Mouse (Mus musculus) MEL (cell line): ENCODE measurements at regions not wholly inside any gene's neighbourhood (a gene's known extent, or its start where the extent isn't known, plus 50 kb on each side); places are given as distances from the start of the nearest gene placed in this dataset.

Experiments
- DNase-seq: peaks from one replicate; pipeline ENCODE4 v3.0.0; 2011; ENCODE audit warnings: low read depth, low spot score
- H3K27ac ChIP-seq: 2 replicates; pipeline ENCODE4 v1.5.1; 2012; ENCODE audit warnings: low read depth, mild to moderate bottlenecking, control low read depth, low read length, moderate library complexity; ENCODE audit not compliant: control insufficient read depth
- H3K27me3 ChIP-seq, 2 experiments: fragments of 150-350 bp in 1 of 2; sonication (generic) in 1 of 2; 2 replicates each; pipeline ENCODE4 v1.6.1; 2012; ENCODE audit warnings: low read length in 2 of 2, mild to moderate bottlenecking in 2 of 2, improper control_type of control experiment in 1 of 2, moderate library complexity in 1 of 2; ENCODE audit not compliant: insufficient read depth in 2 of 2, control insufficient read depth in 1 of 2
- H3K36me3 ChIP-seq, 2 experiments: 2 replicates each; pipeline ENCODE4 v1.6.1; 2012 to 2014; ENCODE audit warnings: low read length in 2 of 2, improper control_type of control experiment in 1 of 2, inconsistent platforms in 1 of 2, mild to moderate bottlenecking in 1 of 2; ENCODE audit not compliant: insufficient read depth in 2 of 2, control insufficient read depth in 1 of 2
- H3K4me1 ChIP-seq, 2 experiments: fragments of 150-350 bp in 1 of 2; sonication (generic) in 1 of 2; 2 replicates each; pipeline ENCODE4 v1.6.1; 2012; ENCODE audit warnings: low read length in 2 of 2, improper control_type of control experiment in 1 of 2, mild to moderate bottlenecking in 1 of 2; ENCODE audit not compliant: insufficient read depth in 2 of 2, control insufficient read depth in 1 of 2
- H3K4me3 ChIP-seq, 2 experiments: fragments of 150-350 bp in 1 of 2; sonication (generic) in 1 of 2; 2 replicates each; pipeline ENCODE4 v1.5.1; 2012; ENCODE audit warnings: low read depth in 2 of 2, low read length in 2 of 2, mild to moderate bottlenecking in 2 of 2, moderate library complexity in 2 of 2, control low read depth in 1 of 2, improper control_type of control experiment in 1 of 2; ENCODE audit not compliant: control insufficient read depth in 1 of 2, insufficient read depth in 1 of 2
- H3K79me2 ChIP-seq: 2 replicates; pipeline ENCODE4 v1.6.1; 2012; ENCODE audit warnings: mild to moderate bottlenecking, low read length, moderate library complexity; ENCODE audit not compliant: control insufficient read depth, poor library complexity, insufficient read depth
- H3K9ac ChIP-seq: 2 replicates; pipeline ENCODE4 v1.6.1; 2012; ENCODE audit warnings: low read depth, mild to moderate bottlenecking, control low read depth, low read length, moderate library complexity; ENCODE audit not compliant: control insufficient read depth, poor library complexity, severe bottlenecking
- H3K9me3 ChIP-seq: fragments of 150-350 bp; sonication (generic); replicated peaks from 2 replicates; pipeline ENCODE4 v1.6.1; 2012; ENCODE audit warnings: mild to moderate bottlenecking, low read length, improper control_type of control experiment, moderate library complexity; ENCODE audit not compliant: insufficient read depth
- BHLHE40 ChIP-seq: IDR thresholded peaks from 2 replicates; pipeline ENCODE4 v1.6.1; 2012; ENCODE audit warnings: low read depth, mild to moderate bottlenecking, inconsistent platforms, low read length, improper control_type of control experiment, borderline replicate concordance
- GABPA ChIP-seq: IDR thresholded peaks from 2 replicates; pipeline ENCODE4 v1.6.1; 2012; ENCODE audit warnings: low read depth, mild to moderate bottlenecking, inconsistent platforms, low read length, improper control_type of control experiment, moderate library complexity
- GATA1 ChIP-seq: IDR thresholded peaks from 2 replicates; pipeline ENCODE4 v1.6.1; 2011; ENCODE audit warnings: low read depth, low read length, improper control_type of control experiment
- HCFC1 ChIP-seq: IDR thresholded peaks from 2 replicates; pipeline ENCODE4 v1.6.1; 2012; ENCODE audit warnings: low read depth, mild to moderate bottlenecking, inconsistent platforms, low read length, improper control_type of control experiment, moderate library complexity
- JUND ChIP-seq: IDR thresholded peaks from 2 replicates; pipeline ENCODE4 v1.6.1; 2011; ENCODE audit warnings: low read depth, mild to moderate bottlenecking, improper control_type of control experiment, low read length
- KAT2A ChIP-seq: conservative IDR thresholded peaks from 2 replicates; pipeline ENCODE4 v1.6.1; 2012; ENCODE audit warnings: low read depth, low read length, improper control_type of control experiment, inconsistent platforms
- MAFK ChIP-seq: IDR thresholded peaks from 2 replicates; pipeline ENCODE4 v1.6.1; 2011; ENCODE audit warnings: low read depth, mild to moderate bottlenecking, low read length, improper control_type of control experiment, borderline replicate concordance
- MAZ ChIP-seq: IDR thresholded peaks from 2 replicates; pipeline ENCODE4 v1.6.1; 2012; ENCODE audit warnings: low read depth, mild to moderate bottlenecking, inconsistent platforms, low read length, improper control_type of control experiment
- MYC ChIP-seq: IDR thresholded peaks from 2 replicates; pipeline ENCODE4 v1.6.1; 2011; ENCODE audit warnings: low read depth, mild to moderate bottlenecking, low read length, improper control_type of control experiment, moderate library complexity
- POLR2A ChIP-seq, 2 experiments: IDR thresholded peaks; 2 replicates each; pipeline ENCODE4 v1.6.1; 2011 to 2012; ENCODE audit warnings: low read length in 2 of 2, mild to moderate bottlenecking in 2 of 2, control low read depth in 1 of 2, improper control_type of control experiment in 1 of 2, low read depth in 1 of 2, moderate library complexity in 1 of 2; ENCODE audit not compliant: control insufficient read depth in 1 of 2, insufficient read depth in 1 of 2, poor library complexity in 1 of 2
- POLR2AphosphoS5 ChIP-seq: IDR thresholded peaks from 2 replicates; pipeline ENCODE4 v1.6.1; 2012; ENCODE audit warnings: low read depth, borderline replicate concordance, mild to moderate bottlenecking, inconsistent platforms, low read length, moderate library complexity, mixed read lengths
- RCOR1 ChIP-seq: IDR thresholded peaks from 2 replicates; pipeline ENCODE4 v1.6.1; 2012; ENCODE audit warnings: low read depth, mild to moderate bottlenecking, inconsistent platforms, low read length, improper control_type of control experiment
- TAL1 ChIP-seq: IDR thresholded peaks from 2 replicates; pipeline ENCODE4 v1.6.1; 2012; ENCODE audit warnings: mild to moderate bottlenecking, inconsistent platforms, low read length, moderate library complexity, mixed read lengths
- UBTF ChIP-seq: IDR thresholded peaks from 2 replicates; pipeline ENCODE4 v1.6.1; 2012; ENCODE audit warnings: low read depth, mild to moderate bottlenecking, inconsistent platforms, low read length, improper control_type of control experiment, moderate library complexity, borderline replicate concordance; ENCODE audit not compliant: insufficient read depth
- USF2 ChIP-seq, 2 experiments: IDR thresholded peaks; 2 replicates each; pipeline ENCODE4 v1.6.1; 2011 to 2012; ENCODE audit warnings: improper control_type of control experiment in 2 of 2, low read length in 2 of 2, borderline replicate concordance in 1 of 2, inconsistent platforms in 1 of 2, low read depth in 1 of 2, mild to moderate bottlenecking in 1 of 2; ENCODE audit not compliant: insufficient read depth in 1 of 2
- ZKSCAN1 ChIP-seq: IDR thresholded peaks from 2 replicates; pipeline ENCODE4 v1.6.1; 2012; ENCODE audit warnings: low read depth, mild to moderate bottlenecking, inconsistent platforms, low read length, improper control_type of control experiment, moderate library complexity
- ZMIZ1 ChIP-seq: IDR thresholded peaks from 2 replicates; pipeline ENCODE4 v1.6.1; 2012; ENCODE audit warnings: low read depth, mild to moderate bottlenecking, inconsistent platforms, low read length, improper control_type of control experiment, moderate library complexity

GRCm38 (mm10) chr9:112678866-112679265 lies 443.1 kb upstream of the Arpp21 start:
- Histone ChIP-seq H3K9ac (no peak overlapping the region), H3K27me3 (no peaks in the 10 kb centered on the region), H3K27ac (no peak overlapping the region), H3K79me2 (no peaks in the 10 kb centered on the region), H3K9me3 (no peaks in the 10 kb centered on the region), H3K36me3 (no peaks in the 10 kb centered on the region), H3K4me1 (no peaks in the 10 kb centered on the region), H3K4me3 (no peak overlapping the region)
- no peak for DNase-seq
- TF ChIP-seq TAL1 (no peak), BHLHE40 (no peak), MYC (no peak), GABPA (no peak), GATA1 (no peak), USF2 (IDR thresholded peaks at IDR 0.05; ENCODE audit: borderline replicate concordance in 1 of 2, insufficient read depth in 1 of 2, low read depth in 1 of 2, low read length in 2 of 2) (no peak), ZMIZ1 (no peak), UBTF (no peak), RCOR1 (no peak), MAFK (no peak), JUND (no peak), HCFC1 (no peak), KAT2A (no peak), MAZ (no peak), POLR2A (IDR thresholded peaks at IDR 0.05; ENCODE audit: control insufficient read depth in 1 of 2, insufficient read depth in 1 of 2, low read depth in 1 of 2, low read length in 2 of 2, poor library complexity in 1 of 2) (no peak), POLR2AphosphoS5 (no peak)

GRCm38 (mm10) chr9:112675232-112675631 lies 439.5 kb upstream of the Arpp21 start:
- H3K4me3 ChIP-seq = no peak overlapping the region
- no peaks in the 10 kb centered on the region for H3K9me3 ChIP-seq
- DNase-seq = no peak
- no peak overlapping the region for H3K27ac ChIP-seq
- no peak overlapping the region for H3K9ac ChIP-seq
- H3K27me3 ChIP-seq = no peaks in the 10 kb centered on the region
- no peak for TF ChIP-seq ZKSCAN1
- no peaks in the 10 kb centered on the region for H3K79me2 ChIP-seq
- no peaks in the 10 kb centered on the region for H3K36me3 ChIP-seq
- H3K4me1 ChIP-seq = no peaks in the 10 kb centered on the region
